Mouse (Mus musculus) myocyte (in vitro differentiated cells): ENCODE measurements around the gene Map7d2. TPM values are rescaled to one million over a fixed set of nuclear protein-coding genes. Genes with fewer than 3 reads are reported as not detected.

Experiments used
- H3K27me3 ChIP-seq: one replicate; pipeline ENCODE4 v1.6.1; 2011; ENCODE audit not compliant: control insufficient read depth, insufficient read depth, insufficient read length
- H3K36me3 ChIP-seq: one replicate; pipeline ENCODE4 v1.6.1; 2011; ENCODE audit not compliant: control insufficient read depth, insufficient read depth
- H3K4me2 ChIP-seq: one replicate; pipeline ENCODE4 v1.6.1; 2011; ENCODE audit warnings: low read depth, control low read depth
- H3K4me3 ChIP-seq: one replicate; pipeline ENCODE4 v1.5.1; 2011; ENCODE audit warnings: mild to moderate bottlenecking, control low read depth, moderate library complexity
- H3K79me2 ChIP-seq: one replicate; pipeline ENCODE4 v1.6.1; 2011; ENCODE audit not compliant: control insufficient read depth, insufficient read depth
- H3ac ChIP-seq: one replicate; pipeline ENCODE4 v1.6.1; 2011; ENCODE audit not compliant: control insufficient read depth, insufficient read length
- CEBPB ChIP-seq: IDR thresholded peaks from 2 replicates; pipeline ENCODE4 v1.6.1; 2011; ENCODE audit warnings: mild to moderate bottlenecking, moderate library complexity; ENCODE audit not compliant: poor library complexity, insufficient read depth, severe bottlenecking
- E2F4 ChIP-seq: IDR thresholded peaks from one replicate; pipeline ENCODE4 v1.6.1; 2011; ENCODE audit warnings: mild to moderate bottlenecking, control low read depth, moderate library complexity; ENCODE audit not compliant: insufficient read depth
- MAX ChIP-seq: IDR thresholded peaks from one replicate; pipeline ENCODE4 v1.6.1; 2011; ENCODE audit warnings: low read depth, mild to moderate bottlenecking, control low read depth
- MYOD1 ChIP-seq, 3 experiments: IDR thresholded peaks; one replicate each; pipeline ENCODE4 v1.6.1; 2011; ENCODE audit warnings: control low read depth in 2 of 3, low read depth in 2 of 3, mild to moderate bottlenecking in 2 of 3, moderate library complexity in 1 of 3; ENCODE audit not compliant: insufficient read length in 2 of 3, control insufficient read depth in 1 of 3
- MYOG ChIP-seq, 3 experiments: IDR thresholded peaks; one replicate each; pipeline ENCODE4 v1.6.1; 2011; ENCODE audit warnings: control low read depth in 2 of 3, low read depth in 2 of 3, mild to moderate bottlenecking in 2 of 3; ENCODE audit not compliant: insufficient read length in 2 of 3, control insufficient read depth in 1 of 3, insufficient read depth in 1 of 3
- POLR2A ChIP-seq: IDR thresholded peaks from one replicate; pipeline ENCODE4 v1.6.1; 2011; ENCODE audit warnings: low read depth, mild to moderate bottlenecking, control low read depth, moderate library complexity; ENCODE audit not compliant: insufficient read length
- POLR2AphosphoS2 ChIP-seq: IDR thresholded peaks from one replicate; pipeline ENCODE4 v1.6.1; 2011; ENCODE audit warnings: low read depth, control low read depth; ENCODE audit not compliant: insufficient read length
- REST ChIP-seq: IDR thresholded peaks from one replicate; pipeline ENCODE4 v1.6.1; 2011; ENCODE audit warnings: mild to moderate bottlenecking, control low read depth, moderate library complexity; ENCODE audit not compliant: insufficient read depth, insufficient read length
- SRF ChIP-seq: IDR thresholded peaks from one replicate; pipeline ENCODE4 v1.6.1; 2011; ENCODE audit warnings: low read depth; ENCODE audit not compliant: control insufficient read depth, insufficient read length
- TCF12 ChIP-seq: IDR thresholded peaks from one replicate; pipeline ENCODE4 v1.6.1; 2011; ENCODE audit warnings: mild to moderate bottlenecking, control low read depth; ENCODE audit not compliant: poor library complexity, insufficient read depth, severe bottlenecking
- TCF3 ChIP-seq: IDR thresholded peaks from one replicate; pipeline ENCODE4 v1.6.1; 2011; ENCODE audit warnings: low read depth, control low read depth; ENCODE audit not compliant: insufficient read length
- USF1 ChIP-seq: IDR thresholded peaks from one replicate; pipeline ENCODE4 v1.6.1; 2011; ENCODE audit warnings: low read depth, mild to moderate bottlenecking, control low read depth, moderate library complexity
- polyA plus RNA-seq: library from polyadenylated mRNA; unstranded; fragments of >200 nt; fragmentation: generic; extraction: Trizol; gene quantifications from one replicate; pipeline ENCODE4 v1.2.1, GENCODE M21; 2012; ENCODE audit warnings: missing spikeins

The Map7d2 gene
- polyA plus RNA-seq, 1 experiment, result 0.02 TPM

DNA sequence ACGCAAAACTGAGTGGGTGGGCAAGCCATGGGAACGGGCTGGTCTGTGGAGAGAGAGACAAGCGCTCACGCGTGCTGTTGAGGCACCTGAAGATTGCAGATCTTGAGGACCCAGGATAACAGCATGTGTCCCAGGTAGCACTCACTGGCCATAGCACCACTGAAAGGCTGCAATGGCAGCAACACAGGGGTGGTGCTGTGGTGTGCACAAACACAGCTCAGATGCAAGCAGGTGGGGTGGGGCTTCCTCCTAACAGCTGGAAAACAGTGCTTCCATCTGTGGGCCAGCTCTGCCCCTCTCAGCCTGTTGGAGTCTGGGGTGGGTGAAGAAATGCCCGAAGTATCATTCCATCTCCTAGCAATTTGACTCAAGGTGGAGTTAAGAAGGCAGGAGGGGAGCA, 112.0 kb downstream of the Map7d2 start, which contains the start of gene Bclaf3:
Bclaf3 (plus strand) TSS at position 301 of the 400 bp plus-strand sequence.
- H3K4me2 ChIP-seq, result no peak within 1 kb of the TSS
- TF ChIP-seq MYOD1 (IDR thresholded peaks at IDR 0.05; ENCODE audit: control insufficient read depth in 1 of 3, insufficient read length in 2 of 3, low read depth in 2 of 3) (no peak), SRF (no peak), POLR2AphosphoS2 (no peak), POLR2A (no peak), TCF12 (no peak), E2F4 (no peak), CEBPB (no peak), TCF3 (no peak), USF1 (no peak), MAX (no peak), REST (no peak), MYOG (IDR thresholded peaks at IDR 0.05; ENCODE audit: control insufficient read depth in 1 of 3, insufficient read depth in 1 of 3, insufficient read length in 2 of 3, low read depth in 2 of 3) (no peak)
- H3K36me3 ChIP-seq, result no peaks in the 10 kb centered on the region
- H3K79me2 ChIP-seq, result no peaks in the 10 kb centered on the region
- H3K27me3 ChIP-seq, result no peaks in the 10 kb centered on the region
- no peak within 1 kb of the TSS for H3ac ChIP-seq
- H3K4me3 ChIP-seq, result no peak within 1 kb of the TSS

DNA sequence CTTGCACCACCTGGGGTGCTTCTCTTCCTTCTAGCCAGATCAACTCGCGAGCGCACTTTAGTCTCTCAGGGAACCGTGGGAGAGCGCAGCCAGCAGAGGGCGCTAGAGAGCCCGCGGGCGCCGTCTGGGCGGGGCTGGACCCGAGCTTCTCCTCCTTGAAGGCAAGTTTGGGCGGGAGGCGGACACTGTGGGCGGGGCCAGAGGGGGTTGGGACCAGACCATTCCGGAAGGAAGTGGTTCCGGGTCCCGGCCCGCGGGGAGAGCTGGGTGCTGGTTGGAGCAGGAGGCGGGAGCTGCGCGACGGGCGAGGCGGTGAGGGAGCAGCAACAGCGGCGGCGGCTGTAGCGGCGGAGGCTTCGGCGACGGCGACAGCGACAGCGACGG, 118.0 kb downstream of the Map7d2 start:
- H3K79me2 ChIP-seq, result peaks cover 26% of the 10 kb centered on the region
- no peaks in the 10 kb centered on the region for H3K27me3 ChIP-seq
- TF ChIP-seq POLR2A (peak; percentile 77), USF1 (no peak), POLR2AphosphoS2 (peak; percentile 82), E2F4 (no peak)
- H3K4me3 ChIP-seq, result peak overlapping the region; percentile 36
- peak overlapping the region; percentile 12 for H3K4me2 ChIP-seq
- H3ac ChIP-seq, result peak overlapping the region; percentile 67
- no peaks in the 10 kb centered on the region for H3K36me3 ChIP-seq

DNA sequence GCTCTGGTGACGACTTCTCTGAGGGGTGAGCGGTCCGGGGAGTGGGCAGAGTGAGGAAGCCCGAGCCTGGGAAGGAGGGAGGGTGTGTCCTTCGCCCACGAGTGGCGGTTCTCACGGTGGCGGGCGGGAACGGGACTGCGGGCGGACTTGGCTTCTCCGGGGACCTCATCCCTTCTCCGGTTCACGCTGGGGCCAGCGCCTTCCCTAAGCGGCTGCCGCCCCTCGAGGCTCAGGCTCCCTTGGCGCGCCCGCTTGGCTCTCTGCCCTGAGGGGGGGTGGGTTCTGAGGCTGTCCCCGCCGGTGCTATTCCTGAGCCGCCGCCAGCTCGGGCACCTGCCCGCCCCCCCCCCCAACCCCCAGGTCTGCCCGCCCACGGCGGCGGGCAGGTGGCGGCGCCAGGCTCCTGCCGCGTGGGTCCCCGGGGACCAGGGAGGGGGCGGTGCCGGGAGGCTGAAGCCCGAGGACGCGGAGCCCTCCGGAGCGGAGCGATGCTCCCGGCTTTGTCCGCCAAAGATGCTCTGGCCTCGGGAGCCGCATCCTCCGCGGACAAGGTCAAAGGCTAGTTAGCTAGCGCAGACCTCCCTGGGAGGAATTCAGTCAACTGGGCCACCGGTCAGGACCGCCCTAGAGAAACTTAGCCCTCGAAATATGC, 118.6 kb downstream of the Map7d2 start:
- Histone ChIP-seq H3K4me3 (peak overlapping the region; percentile 36), H3K27me3 (no peaks in the 10 kb centered on the region), H3K4me2 (peak overlapping the region; percentile 60), H3ac (peak overlapping the region; percentile 67), H3K36me3 (no peaks in the 10 kb centered on the region), H3K79me2 (peaks cover 28% of the 10 kb centered on the region)
- TF ChIP-seq TCF3 (no peak), TCF12 (no peak), USF1 (no peak)

DNA sequence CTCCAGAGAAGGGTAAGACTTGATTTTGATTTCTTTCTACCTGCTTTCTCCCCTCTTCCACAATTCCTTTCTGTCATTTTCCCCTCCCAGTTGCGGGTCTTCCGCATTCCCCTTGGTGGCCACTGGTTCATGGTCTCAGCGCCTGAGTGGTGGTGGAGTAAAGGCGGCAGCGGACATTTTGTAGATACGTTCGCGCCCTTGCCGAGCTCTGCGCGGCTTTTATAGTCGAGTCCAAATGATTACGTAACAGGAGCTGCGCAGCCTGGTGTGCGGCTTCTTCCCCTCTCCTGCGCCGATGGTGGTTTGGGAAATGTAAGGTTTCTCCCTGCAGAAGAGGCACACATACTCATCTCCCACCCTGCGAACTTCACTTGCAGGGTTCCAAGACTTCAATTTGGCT, 127.6 kb downstream of the Map7d2 start:
- Histone ChIP-seq H3K36me3 (no peaks in the 10 kb centered on the region), H3K27me3 (no peaks in the 10 kb centered on the region), H3K4me3 (no peak overlapping the region), H3K4me2 (no peak overlapping the region), H3ac (no peak overlapping the region), H3K79me2 (peaks cover 17% of the 10 kb centered on the region)
- TF ChIP-seq MYOG (IDR thresholded peaks at IDR 0.05; ENCODE audit: control insufficient read depth in 1 of 3, insufficient read depth in 1 of 3, insufficient read length in 2 of 3, low read depth in 2 of 3), result no peak
- no peak for TF ChIP-seq CEBPB

DNA sequence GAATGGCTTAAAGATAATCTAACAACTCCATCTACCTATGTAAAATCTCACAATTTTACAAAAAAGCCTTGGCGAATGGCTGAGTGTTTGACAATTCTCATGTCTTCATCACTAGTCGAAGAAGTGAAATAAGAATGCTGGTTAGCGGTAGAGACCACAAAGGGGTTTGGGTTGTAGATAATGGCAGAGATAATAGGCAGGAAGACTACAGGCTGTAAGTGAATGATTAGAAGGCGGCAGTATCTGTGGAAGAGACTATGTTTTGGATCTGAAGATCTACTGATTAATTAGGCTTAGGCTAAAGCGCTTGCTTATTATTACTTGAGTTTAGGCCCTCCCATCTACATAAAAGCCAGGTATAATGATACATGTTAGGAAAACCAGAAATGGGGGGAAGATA, 132.7 kb downstream of the Map7d2 start:
- TF ChIP-seq POLR2AphosphoS2, result no peak
- H3K36me3 ChIP-seq, result peaks cover 4% of the 10 kb centered on the region
- H3K4me2 ChIP-seq, result no peak overlapping the region
- no peak overlapping the region for H3K4me3 ChIP-seq
- H3ac ChIP-seq, result no peak overlapping the region
- no peaks in the 10 kb centered on the region for H3K27me3 ChIP-seq
- H3K79me2 ChIP-seq, result no peaks in the 10 kb centered on the region

Other genes starting within 250 kb of the Map7d2 start
- gene Rps6ka3, start 204.3 kb upstream of the Map7d2 start, polyA plus RNA-seq, result 10.0 TPM
- gene Eif1ax, start 42.4 kb upstream of the Map7d2 start, polyA plus RNA-seq, result 115 TPM
- 2.6 TPM for gene Bclaf3, start 112.1 kb downstream of the Map7d2 start, polyA plus RNA-seq
- gene Sh3kbp1, start 212.7 kb downstream of the Map7d2 start, polyA plus RNA-seq, result 31.7 TPM